Mouse (Mus musculus) skeletal muscle tissue, adult 2 months (tissue): ENCODE results near the gene Gpr157.

ENCODE experiments used
- DNase-seq: peaks from one replicate; pipeline ENCODE4 v3.0.0-alpha.2; 2012; ENCODE audit warnings: low read depth, low spot score

The Gpr157 gene

GRCm38 (mm10) chr4:150144242-150144641 lies 57.1 kb downstream of the Gpr157 start:
- no peak for DNase-seq

- no peak for DNase-seq
Measured at GRCm38 (mm10) chr4:150146286-150146685, 59.1 kb downstream of the Gpr157 start.

DNA sequence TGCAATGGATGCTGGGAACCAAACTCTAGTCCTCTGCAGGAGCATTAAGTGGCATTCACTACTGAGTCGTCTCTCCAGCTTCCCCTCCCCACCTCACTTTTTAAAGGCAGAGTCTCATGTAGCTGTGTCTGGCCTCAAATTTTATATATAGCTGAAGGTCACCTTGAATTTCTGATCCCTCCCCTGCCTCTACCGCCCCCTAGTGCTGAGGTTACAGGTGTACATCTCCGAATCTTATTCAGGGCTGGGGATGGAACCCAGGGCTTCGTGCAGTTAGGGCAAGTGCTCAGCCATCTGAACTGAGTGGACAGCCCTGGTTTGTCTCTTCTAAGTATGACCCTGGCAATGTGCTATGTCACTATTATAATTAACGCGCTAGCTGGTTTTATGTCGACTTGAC lies 63.9 kb downstream of the Gpr157 start:
- no peak for DNase-seq

DNA sequence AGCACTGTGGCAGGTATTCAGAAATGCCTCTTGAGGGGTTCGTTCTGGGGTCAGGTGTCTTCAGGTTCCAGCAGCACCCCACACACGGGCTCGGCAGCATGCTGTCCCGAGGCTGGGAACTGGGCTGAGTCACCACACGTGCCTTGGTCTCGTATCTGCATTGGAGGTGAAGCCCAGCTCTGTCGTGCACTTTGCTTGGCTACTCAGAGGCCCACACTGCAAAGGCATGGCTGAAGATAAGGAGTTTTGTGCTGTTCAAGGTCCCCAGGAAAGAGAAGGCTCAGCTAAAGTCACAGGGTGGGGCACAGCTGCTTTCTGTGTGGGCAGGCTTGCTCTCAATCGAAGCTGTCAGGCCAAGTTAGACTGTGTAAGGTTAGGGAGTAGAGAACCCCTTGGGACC lies 65.3 kb downstream of the Gpr157 start:
- no peak for DNase-seq

GRCm38 (mm10) chr4:150155301-150155700 lies 68.1 kb downstream of the Gpr157 start:
- DNase-seq = no peak
